Mouse (Mus musculus) forebrain, embryonic 14.5 days (tissue): Measurements from ENCODE around the gene Cdv3. TPM values are rescaled to one million over a fixed set of nuclear protein-coding genes. Genes with fewer than 3 reads are reported as not detected.
"Not testable (repeated sequence)": the region's sequence is repeated elsewhere in the genome, so short reads cannot be mapped to it uniquely, and the experiment has no call there.

Source experiments
- ATAC-seq: fragments of 200-750 bp; cut with Nextera tagmentation; 2 replicates; pipeline ENCODE4 v1.8.0; 2017; ENCODE audit warnings: mild to moderate bottlenecking, moderate library complexity
- DNase-seq: peaks from one replicate; pipeline ENCODE4 v3.0.0-alpha.2; 2015; ENCODE audit warnings: low spot score
- H3K27ac ChIP-seq: fragments of 300-500 bp; sonication (generic); 2 replicates; pipeline ENCODE4 v1.5.1; 2014; ENCODE audit warnings: low read depth, mild to moderate bottlenecking, control low read depth, low read length, moderate library complexity
- H3K27me3 ChIP-seq: fragments of 300-500 bp; sonication (generic); replicated peaks from 2 replicates; pipeline ENCODE4 v1.6.1; 2014; ENCODE audit warnings: low read length, control low read depth, mixed read lengths; ENCODE audit not compliant: control insufficient read depth, insufficient read depth
- H3K36me3 ChIP-seq: fragments of 300-500 bp; sonication (generic); 2 replicates; pipeline ENCODE4 v1.6.1; 2014; ENCODE audit warnings: low read length, control low read depth; ENCODE audit not compliant: control insufficient read depth, insufficient read depth
- H3K4me1 ChIP-seq: fragments of 300-500 bp; sonication (generic); 2 replicates; pipeline ENCODE4 v1.6.1; 2014; ENCODE audit warnings: antibody characterized with exemption, low read length, control low read depth; ENCODE audit not compliant: control insufficient read depth, insufficient read depth
- H3K4me2 ChIP-seq: fragments of 300-500 bp; sonication (generic); 2 replicates; pipeline ENCODE4 v1.6.1; 2014; ENCODE audit warnings: mild to moderate bottlenecking, control low read depth, low read length
- H3K4me3 ChIP-seq: fragments of 300-500 bp; sonication (generic); 2 replicates; pipeline ENCODE4 v1.5.1; 2014; ENCODE audit warnings: low read depth, low read length, control low read depth
- H3K9ac ChIP-seq: fragments of 300-500 bp; sonication (generic); 2 replicates; pipeline ENCODE4 v1.6.1; 2014; ENCODE audit warnings: mild to moderate bottlenecking, low read length, control low read depth, moderate library complexity
- H3K9me3 ChIP-seq: fragments of 300-500 bp; sonication (generic); replicated peaks from 2 replicates; pipeline ENCODE4 v1.6.1; 2016; ENCODE audit warnings: low read length, control low read depth, mixed read lengths; ENCODE audit not compliant: control insufficient read depth
- WGBS: fragments of 180-500 bp; shearing (Covaris S2); extraction: QIAGEN DNeasy Blood & Tissue Kit; methylation state at CpG from one replicate; pipeline ENCODE4 v1.1.7; 2014; 5-methylcytosine and 5-hydroxymethylcytosine counted together
- polyA plus RNA-seq: library from polyadenylated mRNA; unstranded; fragments of >200 nt; fragmentation: Nextera tagmentation; extraction: Ambion mirVana; gene quantifications from 2 replicates; pipeline ENCODE4 v1.2.1, GENCODE M21; 2014

The Cdv3 gene
- polyA plus RNA-seq, 1 experiment from 2014 or later, result 74.2 TPM

DNA sequence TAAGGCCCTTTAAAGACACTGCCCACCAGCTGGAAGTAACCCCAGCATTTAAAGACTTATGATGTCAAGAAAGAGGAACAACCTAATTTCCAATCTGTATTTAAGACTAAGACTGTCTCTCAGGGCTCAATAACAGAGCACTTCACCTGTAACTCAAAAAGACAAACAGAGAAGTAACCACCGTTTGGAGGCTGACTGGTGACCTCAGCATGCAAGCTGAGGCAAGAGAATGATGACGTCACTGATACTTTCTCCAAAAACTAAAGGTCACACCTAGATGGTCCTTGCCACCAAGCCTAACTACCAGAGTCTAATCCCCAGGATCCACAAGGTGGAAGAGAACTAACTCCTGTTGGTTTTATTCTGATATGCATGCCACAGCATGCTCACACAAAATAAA lies 5.0 kb downstream of the Cdv3 start:
- Histone ChIP-seq H3K36me3 (peaks cover 51% of the 10 kb centered on the region), H3K4me2 (no peak overlapping the region), H3K9me3 (no peaks in the 10 kb centered on the region), H3K27me3 (no peaks in the 10 kb centered on the region), H3K4me3 (no peak overlapping the region), H3K9ac (no peak overlapping the region), H3K4me1 (peaks cover 7% of the 10 kb centered on the region), H3K27ac (no peak overlapping the region)
- DNase-seq (no peak), ATAC-seq (no peak)
- WGBS, result 78% methylated on average over 2 of the region's 2 CpGs

DNA sequence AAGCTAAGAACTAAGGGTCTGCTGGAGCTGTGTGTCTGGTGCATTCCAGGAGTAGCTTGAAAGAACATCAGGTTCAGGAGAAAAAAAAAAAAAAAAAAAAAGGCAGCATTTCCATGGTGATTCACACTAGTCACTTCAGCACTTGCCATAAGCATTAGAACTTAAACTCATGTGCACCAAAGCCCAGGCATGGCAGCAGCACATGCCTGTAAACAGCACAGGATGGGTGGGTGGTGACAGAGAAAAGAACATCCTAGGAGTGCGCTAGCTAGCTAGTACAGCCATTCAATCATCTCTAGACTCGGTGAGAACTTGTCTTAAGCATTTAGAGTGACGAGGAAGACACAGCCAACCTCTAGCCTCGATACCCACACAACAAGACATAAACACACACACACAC lies 7.1 kb downstream of the Cdv3 start:
- 90% methylated on average over 4 of the region's 4 CpGs for WGBS
- Histone ChIP-seq H3K4me1 (peaks cover 6% of the 10 kb centered on the region), H3K4me2 (no peak overlapping the region), H3K27me3 (no peaks in the 10 kb centered on the region), H3K9me3 (no peaks in the 10 kb centered on the region), H3K4me3 (no peak overlapping the region), H3K9ac (no peak overlapping the region), H3K27ac (no peak overlapping the region), H3K36me3 (peaks cover 51% of the 10 kb centered on the region)
- DNase-seq, result no peak
- no peak for ATAC-seq

GRCm38 (mm10) chr9:103357893-103358292 lies 7.7 kb downstream of the Cdv3 start:
- Histone ChIP-seq H3K4me2 (no peak overlapping the region), H3K27me3 (no peaks in the 10 kb centered on the region), H3K27ac (no peak overlapping the region), H3K9ac (no peak overlapping the region), H3K4me1 (no peaks in the 10 kb centered on the region), H3K9me3 (no peaks in the 10 kb centered on the region), H3K36me3 (peaks cover 52% of the 10 kb centered on the region), H3K4me3 (no peak overlapping the region)
- DNase-seq, result peak; percentile 14
- no peak for ATAC-seq

DNA sequence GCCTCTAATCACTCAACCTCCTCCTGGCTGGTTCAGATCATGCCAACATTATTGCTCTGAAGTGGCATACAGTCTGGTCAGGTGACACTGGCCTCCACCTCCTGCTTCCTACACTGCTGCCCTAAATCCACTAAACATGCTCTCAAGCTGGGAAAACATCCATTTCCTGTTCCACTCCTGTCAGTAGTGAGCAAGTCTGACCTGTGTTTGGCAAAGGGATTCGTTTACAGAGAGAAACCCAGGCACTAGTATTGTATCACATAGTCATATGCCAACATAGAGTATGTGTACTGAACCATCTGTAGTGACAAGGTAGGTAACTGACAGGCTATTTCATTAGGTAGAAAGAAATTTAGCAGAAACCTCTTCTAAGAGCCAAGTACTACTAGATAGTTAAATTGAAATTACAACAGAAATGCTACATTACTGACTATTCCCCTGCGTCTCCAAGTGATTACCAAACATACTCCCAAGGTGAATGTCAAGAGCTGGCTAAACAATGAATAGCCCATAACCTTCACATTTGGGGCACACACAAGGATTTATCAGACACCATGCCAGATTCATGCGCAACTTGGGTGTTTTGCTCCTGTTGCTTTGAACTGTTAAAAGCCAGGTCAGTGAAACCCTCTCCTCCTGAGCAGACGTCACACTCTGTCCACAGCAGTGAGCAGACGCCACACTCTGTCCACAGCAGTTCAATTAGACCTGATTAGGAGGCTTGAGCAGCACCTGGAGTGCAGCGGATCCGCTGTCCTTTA lies 12.0 kb downstream of the Cdv3 start:
- H3K4me3 ChIP-seq, H3K9ac ChIP-seq, H3K4me2 ChIP-seq, H3K9me3 ChIP-seq, DNase-seq, H3K27me3 ChIP-seq, H3K4me1 ChIP-seq, ATAC-seq, H3K27ac ChIP-seq: not testable (repeated sequence)
- peaks cover 64% of the 10 kb centered on the region for H3K36me3 ChIP-seq
- 84% methylated on average over 7 of the region's 7 CpGs for WGBS

DNA sequence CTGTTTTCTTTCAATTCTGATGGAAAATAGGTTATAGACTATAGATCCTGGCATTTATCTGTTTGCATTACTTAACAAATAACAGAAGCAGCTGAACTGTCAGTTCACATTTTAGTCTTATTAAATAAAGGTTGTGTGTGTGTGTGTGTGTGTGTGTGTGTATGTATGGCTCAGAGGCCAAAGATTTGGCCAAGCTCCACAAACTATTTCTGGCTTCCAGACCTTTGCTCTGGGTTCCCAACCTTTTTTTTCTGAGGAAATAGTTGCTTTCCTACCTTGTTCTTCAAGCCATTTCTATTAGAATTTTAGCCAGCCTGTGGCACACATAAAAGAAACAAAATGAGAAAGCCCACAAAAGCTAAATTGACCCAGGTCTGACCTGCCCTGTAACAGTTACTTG lies 16.8 kb downstream of the Cdv3 start:
- Histone ChIP-seq H3K36me3 (peaks cover 74% of the 10 kb centered on the region), H3K4me2 (no peak overlapping the region), H3K27me3 (no peaks in the 10 kb centered on the region), H3K4me3 (no peak overlapping the region), H3K27ac (no peak overlapping the region), H3K9me3 (no peaks in the 10 kb centered on the region), H3K4me1 (no peaks in the 10 kb centered on the region), H3K9ac (no peak overlapping the region)
- DNase-seq (no peak), ATAC-seq (no peak)

DNA sequence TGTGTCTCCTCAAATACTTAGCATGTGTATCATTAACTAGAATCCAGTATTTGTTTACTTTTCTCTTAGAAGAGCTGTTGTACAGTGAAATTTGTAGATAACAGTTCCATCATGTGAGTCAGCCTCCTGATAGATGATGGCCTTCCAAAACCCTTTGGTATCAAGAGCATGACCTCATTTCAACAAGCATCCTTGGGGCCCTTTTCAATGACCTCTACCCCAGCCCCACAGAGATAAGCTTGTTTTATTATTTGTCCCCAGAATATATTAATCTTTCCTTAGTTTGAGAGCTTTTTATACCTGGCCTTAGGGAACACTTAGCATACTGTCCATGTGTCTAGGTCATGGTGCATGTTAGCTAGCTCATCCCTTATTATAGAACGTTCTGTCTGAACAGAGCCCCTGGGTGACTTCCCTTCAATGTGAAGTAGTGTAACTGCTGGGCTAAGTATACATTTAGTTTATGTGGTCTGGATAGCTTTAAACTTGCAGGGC lies 17.6 kb downstream of the Cdv3 start:
- H3K27ac ChIP-seq, result no peak overlapping the region
- WGBS, result 88% methylated on average over 1 of the region's 1 CpGs
- no peaks in the 10 kb centered on the region for H3K27me3 ChIP-seq
- H3K4me1 ChIP-seq, result no peaks in the 10 kb centered on the region
- peaks cover 80% of the 10 kb centered on the region for H3K36me3 ChIP-seq
- H3K9ac ChIP-seq, result no peak overlapping the region
- H3K4me2 ChIP-seq, result no peak overlapping the region
- H3K9me3 ChIP-seq, result no peaks in the 10 kb centered on the region
- ATAC-seq (no peak), DNase-seq (no peak)
- H3K4me3 ChIP-seq, result no peak overlapping the region

DNA sequence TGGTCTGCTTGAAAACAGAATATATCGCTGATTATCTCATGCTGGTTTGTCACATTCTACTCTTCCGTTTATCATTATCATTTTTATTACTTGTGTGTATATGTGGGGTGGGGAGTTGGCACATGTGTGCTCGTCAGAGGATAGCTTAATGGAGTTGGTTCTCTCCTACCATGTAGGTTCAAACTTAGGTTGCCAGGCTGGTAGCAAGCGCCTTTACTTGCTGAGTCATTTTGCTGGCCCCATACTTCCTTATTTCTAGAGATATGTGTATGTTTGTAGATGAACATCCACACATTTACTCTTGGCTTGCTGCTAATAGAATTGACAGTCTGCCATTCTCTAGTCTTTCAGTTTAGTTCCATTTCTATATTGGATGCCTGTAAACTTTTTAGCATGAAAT lies 18.6 kb downstream of the Cdv3 start:
- Histone ChIP-seq H3K36me3 (peaks cover 80% of the 10 kb centered on the region), H3K4me2 (no peak overlapping the region), H3K27ac (no peak overlapping the region), H3K27me3 (no peaks in the 10 kb centered on the region), H3K4me3 (no peak overlapping the region), H3K9ac (no peak overlapping the region), H3K4me1 (no peaks in the 10 kb centered on the region), H3K9me3 (no peaks in the 10 kb centered on the region)
- DNase-seq, result no peak
- 92% methylated on average over 4 of the region's 4 CpGs for WGBS
- ATAC-seq, result no peak

GRCm38 (mm10) chr9:103336912-103337311 lies 28.7 kb downstream of the Cdv3 start:
- Histone ChIP-seq H3K36me3 (peaks cover 86% of the 10 kb centered on the region), H3K27ac (no peak overlapping the region)

GRCm38 (mm10) chr9:103332663-103333062 lies 33.0 kb downstream of the Cdv3 start:
- Histone ChIP-seq H3K9me3 (no peaks in the 10 kb centered on the region), H3K27ac (no peak overlapping the region), H3K36me3 (peaks cover 86% of the 10 kb centered on the region), H3K4me2 (no peak overlapping the region), H3K9ac (no peak overlapping the region), H3K4me1 (no peaks in the 10 kb centered on the region), H3K4me3 (no peak overlapping the region), H3K27me3 (no peaks in the 10 kb centered on the region)
- no peak for ATAC-seq
- 92% methylated on average over 6 of the region's 6 CpGs for WGBS
- DNase-seq, result no peak

More at GRCm38 (mm10) chr9:103336912-103337311, 28.7 kb downstream of the Cdv3 start:
- no peak overlapping the region for H3K9ac ChIP-seq
- no peak overlapping the region for H3K4me3 ChIP-seq
- no peaks in the 10 kb centered on the region for H3K9me3 ChIP-seq
- ATAC-seq, result no peak
- no peaks in the 10 kb centered on the region for H3K27me3 ChIP-seq
- no peaks in the 10 kb centered on the region for H3K4me1 ChIP-seq
- H3K4me2 ChIP-seq, result no peak overlapping the region
- DNase-seq, result no peak
